In the genomic region with DNA sequence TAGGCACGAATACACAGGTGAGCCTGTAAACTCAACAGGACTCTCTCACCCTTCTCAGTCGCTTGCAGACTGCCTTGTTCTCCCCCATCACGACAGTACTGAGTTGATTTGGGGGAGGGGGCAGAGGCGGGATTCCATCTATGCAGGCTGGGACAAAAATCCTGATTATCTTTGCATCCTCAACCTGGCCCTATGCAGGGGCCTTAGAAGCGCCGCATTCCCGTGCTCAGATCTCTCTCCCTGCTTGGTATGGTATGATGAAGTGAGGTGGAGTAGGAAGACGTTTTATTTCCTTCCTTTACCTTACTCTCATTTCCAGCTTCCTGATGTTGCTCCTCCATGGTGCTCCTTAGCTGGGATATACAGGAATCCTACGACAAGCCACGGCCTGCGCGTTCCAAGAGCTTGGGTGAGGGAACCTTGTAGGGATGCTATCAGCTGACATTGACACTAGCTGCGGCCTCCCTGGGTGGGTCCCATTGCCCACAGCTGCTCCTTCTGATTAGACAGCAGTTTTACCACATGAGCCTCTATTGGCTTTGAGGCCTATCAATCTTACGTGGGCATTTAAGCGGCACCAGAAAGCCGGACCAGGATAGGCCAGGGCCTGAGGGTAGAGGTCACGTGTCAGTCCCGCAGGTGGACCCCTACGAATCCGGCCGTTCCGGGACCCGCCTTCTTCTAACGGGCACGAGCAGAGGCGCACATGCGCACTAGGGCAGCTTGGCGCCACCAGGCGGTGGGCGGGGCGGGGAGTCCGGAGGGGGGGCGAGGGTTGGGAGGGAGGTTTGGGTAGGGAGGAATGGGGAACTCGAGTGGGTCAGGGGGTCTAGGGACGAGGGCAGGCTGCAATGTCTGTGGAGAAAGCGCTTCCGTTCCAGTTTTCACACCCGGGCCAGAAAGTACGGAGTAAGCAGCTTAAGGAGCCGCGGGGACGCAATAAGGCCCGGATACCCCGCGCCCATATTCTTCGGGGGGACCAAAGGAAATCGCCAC, we compare ENCODE assay signal across 7 mouse cellular contexts. TPM values are rescaled to one million over a fixed set of nuclear protein-coding genes. Genes with fewer than 3 reads are reported as not detected.
DNase-seq lines count a peak whose midpoint lies in the region; ATAC-seq and TF ChIP-seq lines count a peak whose summit lies in the region.

Snx32 (minus strand) TSS at position 508 of the 996 bp plus-strand sequence.

- H3K4me2 ChIP-seq in intestine, postnatal 0 days (replicated peaks; ENCODE audit: low read depth): peak within 1 kb of the TSS; percentile 81
- peak within 1 kb of the TSS; percentile 79 for H3K4me2 ChIP-seq in midbrain, embryonic 13.5 days (replicated peaks)

- H3K4me1 ChIP-seq in embryonic facial prominence, embryonic 10.5 days: peaks cover 18% of the 10 kb centered on the region
- H3K4me1 ChIP-seq in intestine, postnatal 0 days (replicated peaks; ENCODE audit: control insufficient read depth, insufficient read depth, low read length): no peaks in the 10 kb centered on the region; the same call in 1 of the 2 replicates
- H3K4me1 ChIP-seq in limb, embryonic 10.5 days: peaks cover 22% of the 10 kb centered on the region
- H3K4me1 ChIP-seq in midbrain, embryonic 13.5 days (replicated peaks): peaks cover 26% of the 10 kb centered on the region

- peak; percentile 97 for DNase-seq in adrenal gland, postnatal 10 days
- peak; percentile 95 for DNase-seq in embryonic facial prominence, embryonic 10.5 days (ENCODE audit: low spot score)
- peak; percentile 51 for DNase-seq in gonadal fat pad, adult 2 months (ENCODE audit: low read depth)
- peak; percentile 93 for DNase-seq in limb, embryonic 10.5 days (ENCODE audit: low spot score)
- DNase-seq in spleen, adult 12 weeks (ENCODE audit: low spot score): peak; percentile 90

- H3K9me3 ChIP-seq in embryonic facial prominence, embryonic 10.5 days: no peaks in the 10 kb centered on the region
- no peaks in the 10 kb centered on the region for H3K9me3 ChIP-seq in intestine, postnatal 0 days (ENCODE audit: control insufficient read depth)
- no peaks in the 10 kb centered on the region for H3K9me3 ChIP-seq in limb, embryonic 10.5 days (replicated peaks)
- H3K9me3 ChIP-seq in midbrain, embryonic 13.5 days: no peaks in the 10 kb centered on the region

- peak within 1 kb of the TSS; percentile 72 for H3K27ac ChIP-seq in embryonic facial prominence, embryonic 10.5 days (replicated peaks)
- no peak within 1 kb of the TSS for H3K27ac ChIP-seq in intestine, postnatal 0 days (ENCODE audit: low read depth, low read length)
- H3K27ac ChIP-seq in limb, embryonic 10.5 days: peak within 1 kb of the TSS; percentile 81
- H3K27ac ChIP-seq in midbrain, embryonic 13.5 days: peak within 1 kb of the TSS; percentile 77

- peak within 1 kb of the TSS; percentile 56 for H3K4me3 ChIP-seq in embryonic facial prominence, embryonic 10.5 days
- peak within 1 kb of the TSS; percentile 48 for H3K4me3 ChIP-seq in intestine, postnatal 0 days (ENCODE audit: low read depth, low read length)
- peak within 1 kb of the TSS; percentile 54 for H3K4me3 ChIP-seq in limb, embryonic 10.5 days
- H3K4me3 ChIP-seq in midbrain, embryonic 13.5 days (replicated peaks): peak within 1 kb of the TSS; percentile 54

- peak; percentile 59 for TF ChIP-seq CTCF in intestine, postnatal 0 days (IDR thresholded peaks at IDR 0.05; ENCODE audit: low read depth)

- H3K27me3 ChIP-seq in embryonic facial prominence, embryonic 10.5 days (replicated peaks; ENCODE audit: low read depth, poor library complexity, severe bottlenecking): no peaks in the 10 kb centered on the region
- H3K27me3 ChIP-seq in intestine, postnatal 0 days (replicated peaks; ENCODE audit: control insufficient read depth, insufficient read depth, low read length): no peaks in the 10 kb centered on the region
- H3K27me3 ChIP-seq in limb, embryonic 10.5 days (ENCODE audit: low read depth, poor library complexity, severe bottlenecking): no peaks in the 10 kb centered on the region
- H3K27me3 ChIP-seq in midbrain, embryonic 13.5 days: no peaks in the 10 kb centered on the region

- no peaks in the 10 kb centered on the region for H3K36me3 ChIP-seq in embryonic facial prominence, embryonic 10.5 days (replicated peaks)
- H3K36me3 ChIP-seq in intestine, postnatal 0 days (ENCODE audit: control insufficient read depth, insufficient read depth): no peaks in the 10 kb centered on the region
- no peaks in the 10 kb centered on the region for H3K36me3 ChIP-seq in limb, embryonic 10.5 days
- no peaks in the 10 kb centered on the region for H3K36me3 ChIP-seq in midbrain, embryonic 13.5 days

- peak; percentile 97 for ATAC-seq in intestine, postnatal 0 days
- peak; percentile 100 for ATAC-seq in midbrain, embryonic 13.5 days

- H3K9ac ChIP-seq in intestine, postnatal 0 days (ENCODE audit: low read depth, low read length): peak within 1 kb of the TSS; percentile 50
- peak within 1 kb of the TSS; percentile 66 for H3K9ac ChIP-seq in midbrain, embryonic 13.5 days (replicated peaks)

- 3% methylated on average over 47 of the region's 47 CpGs for WGBS in embryonic facial prominence, embryonic 10.5 days
- 3% methylated on average over 47 of the region's 47 CpGs for WGBS in intestine, postnatal 0 days
- WGBS in limb, embryonic 10.5 days: 2% methylated on average over 47 of the region's 47 CpGs
- 2% methylated on average over 47 of the region's 47 CpGs for WGBS in midbrain, embryonic 13.5 days

RNA-seq across cellular contexts. Expression of gene Snx32, which starts in this region (rescaled TPM):
- total RNA-seq in adrenal gland, postnatal 10 days (2021): 10 to 100 TPM in 1 of 2 experiments, 1 to 10 TPM in 1; 8.0 to 12.3 TPM
- polyA plus RNA-seq in embryonic facial prominence, embryonic 10.5 days (2016; fragmentation: Nextera tagmentation; extraction: Ambion mirVana): 6.3 and 8.4 TPM in 2 replicates
- polyA plus RNA-seq in gonadal fat pad, adult 2 months (2012; rRNA removed): 20.9 and 25.6 TPM in 2 replicates
- polyA plus RNA-seq in intestine, postnatal 0 days (2015; fragmentation: Nextera tagmentation; extraction: Ambion mirVana): 3.8 and 4.5 TPM in 2 replicates
- polyA plus RNA-seq in limb, embryonic 10.5 days (2016; fragmentation: Nextera tagmentation; extraction: Ambion mirVana): 4.1 and 7.0 TPM in 2 replicates
- 70.4 and 73.6 TPM in 2 replicates for polyA plus RNA-seq in midbrain, embryonic 13.5 days (2015; fragmentation: Nextera tagmentation; extraction: Ambion mirVana)
